Mouse (Mus musculus) heart, adult 10 weeks (tissue): Measurements from ENCODE around the gene Btbd35f29. TPM values are rescaled to one million over a fixed set of nuclear protein-coding genes. Genes with fewer than 3 reads are reported as not detected.

Experiments
- polyA plus RNA-seq: library from polyadenylated mRNA; stranded (reverse); fragments of 350-450 nt; fragmentation: Illumina TruSeq; extraction: RNeasy Lipid Tissue Mini Kit (QIAGEN cat#74804); gene quantifications from one replicate; pipeline ENCODE4 v1.2.3, GENCODE M21; 2014; ENCODE audit warnings: low read depth, low replicate concordance

The Btbd35f29 gene
- polyA plus RNA-seq, result not detected

GRCm38 (mm10) chrX:31117374-31117773, at the start of gene Btbd35f29:
Gene Btbd35f29, plus strand, starts transcription at chrX:31117674.

Other genes starting within 250 kb of the Btbd35f29 start
- not detected for gene Spin2f, start 136.2 kb downstream of the Btbd35f29 start, polyA plus RNA-seq
- not detected for gene Btbd35f26, start 218.8 kb downstream of the Btbd35f29 start, polyA plus RNA-seq